Mouse (Mus musculus) left cerebral cortex, postnatal 10 days (tissue): ENCODE results near the gene 9630041A04Rik. TPM values are rescaled to one million over a fixed set of nuclear protein-coding genes. Genes with fewer than 3 reads are reported as not detected.

Source experiments
- DNase-seq, 2 experiments: peaks; one replicate each; pipeline ENCODE4 v3.0.0; 2021 to 2022; ENCODE audit warnings: low spot score in 2 of 2, mixed read lengths in 1 of 2; ENCODE audit errors: extremely low spot score in 1 of 2
- intact Hi-C: fragments of 180-260 bp; cut with DNase I; formaldehyde crosslinking; loops from one replicate; pipeline ENCODE4 v1.15.1; 2025
- total RNA-seq, 2 experiments: library from RNA; stranded (reverse); gene quantifications; 2 replicates each; pipeline ENCODE4 v1.2.3; 2021

The 9630041A04Rik gene
- total RNA-seq, result not detected

DNA sequence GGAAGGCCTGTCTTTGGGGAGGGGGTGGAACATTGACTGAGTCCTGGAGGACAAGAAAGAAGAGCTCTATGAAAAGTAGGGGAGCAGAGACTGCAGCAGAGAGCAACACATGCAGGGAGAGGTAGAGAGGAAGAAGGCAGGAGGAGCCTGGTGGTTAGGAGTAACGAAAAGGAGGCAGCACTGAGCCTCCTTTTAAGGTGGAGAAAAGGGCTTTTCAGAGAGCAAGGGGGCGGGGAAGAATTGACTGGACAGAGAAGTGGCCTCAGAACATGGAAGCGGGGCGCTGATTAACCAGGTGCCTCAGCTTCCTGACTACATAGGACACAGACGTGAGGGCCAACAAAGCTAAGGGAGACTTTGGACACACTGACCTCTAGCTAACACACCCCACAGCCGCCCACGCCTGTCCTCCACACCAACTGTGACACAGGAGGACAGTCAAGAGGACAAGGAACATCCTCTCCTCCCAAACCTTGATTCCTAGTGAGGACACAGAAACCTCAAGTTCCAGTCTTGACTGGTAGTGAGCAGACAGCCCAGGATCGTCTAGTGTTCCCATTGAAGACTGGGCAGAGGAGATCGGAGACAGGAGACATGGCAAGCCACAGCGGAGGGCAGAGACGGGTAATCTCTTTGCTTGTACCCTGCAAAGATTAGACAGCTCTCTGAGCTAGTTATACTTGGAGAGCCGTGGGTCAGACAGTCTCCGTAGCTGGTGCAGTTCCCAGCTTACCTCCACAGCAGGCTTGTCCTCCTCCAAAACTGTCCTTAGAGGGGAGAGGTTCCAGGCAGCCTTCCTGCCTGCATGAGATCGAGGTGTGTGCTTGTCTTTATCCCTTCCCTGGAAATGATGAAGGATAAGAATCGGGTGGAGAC, at the start of gene 9630041A04Rik:
TSS of gene 9630041A04Rik (plus strand) at position 246 of the 876 bp plus-strand sequence.
- intact Hi-C loops, result no loop called here
- DNase-seq, result no peak

GRCm38 (mm10) chr9:101823896-101824295, 37.7 kb upstream of the 9630041A04Rik start:
- intact Hi-C loops, result no loop called here
- no peak for DNase-seq

DNA sequence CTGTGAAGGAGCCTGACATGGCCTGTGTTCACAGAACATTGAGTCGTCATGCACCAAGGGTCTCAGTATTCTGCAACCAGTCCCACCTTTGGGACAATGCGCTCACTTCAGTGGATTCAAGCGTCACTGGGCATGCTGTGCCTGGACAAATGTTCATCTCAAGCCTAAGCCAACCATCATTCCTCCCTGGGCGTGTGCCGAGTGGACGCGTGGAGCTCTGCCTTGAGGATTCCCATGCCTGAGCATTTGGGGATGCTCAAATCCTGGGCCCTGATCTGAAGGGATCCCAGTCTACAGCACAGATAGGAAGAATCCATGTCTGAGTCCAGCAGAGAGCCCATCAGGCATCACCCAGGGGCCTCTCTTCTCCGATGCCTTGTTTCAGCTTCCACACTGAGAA, 36.0 kb upstream of the 9630041A04Rik start:
- intact Hi-C loops, result no loop called here
- no peak for DNase-seq

- intact Hi-C loops, result loop anchor here (10.0 kb wide), 1 partner anchor 521 kb away; the partner anchor contains the start of gene Ephb1
- no peak for DNase-seq
Observed at GRCm38 (mm10) chr9:101833619-101834018, 28.0 kb upstream of the 9630041A04Rik start.

DNA sequence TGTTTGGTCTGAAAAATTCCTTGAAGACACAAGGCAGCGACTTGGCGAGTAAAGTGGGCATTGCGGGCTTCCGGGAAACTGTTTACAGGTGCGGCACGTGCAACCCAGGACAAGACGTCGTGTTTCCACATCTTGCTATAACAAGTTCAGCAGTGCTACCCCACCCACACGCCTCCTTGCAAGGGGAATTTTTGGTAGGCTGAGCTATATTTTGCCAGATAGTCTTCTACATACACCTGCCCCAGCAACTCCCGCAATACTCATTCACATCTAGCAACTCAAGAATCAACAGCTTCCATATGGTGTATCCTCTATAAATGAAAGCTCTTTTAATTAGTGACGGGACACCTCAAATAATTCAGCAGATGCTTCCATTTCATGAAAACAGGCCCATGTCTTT, 20.5 kb upstream of the 9630041A04Rik start:
- no peak for DNase-seq
- intact Hi-C loops, result loop anchor here (10.0 kb wide), 1 partner anchor 146 kb away; no protein-coding TSS in a partner anchor

DNA sequence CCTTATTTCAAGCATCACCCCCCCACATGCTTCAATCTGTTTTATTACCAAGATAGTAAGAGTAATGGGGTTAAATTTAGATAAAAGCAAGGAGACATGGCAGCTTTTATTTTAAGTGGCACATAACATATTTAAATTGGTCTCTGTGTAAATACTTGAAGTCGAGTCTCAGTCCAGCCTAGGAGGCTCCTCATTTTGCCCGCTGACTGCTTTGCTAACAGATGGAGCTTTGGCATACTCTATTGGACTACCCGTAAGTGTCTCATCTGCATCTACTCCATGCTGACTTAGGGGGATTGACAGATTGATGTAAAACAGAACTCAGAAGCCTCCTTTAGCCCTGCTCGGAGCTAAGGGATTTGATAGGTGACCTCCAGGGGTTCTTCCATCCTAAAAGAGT, 17.7 kb upstream of the 9630041A04Rik start:
- intact Hi-C loops, result loop anchor here (10.0 kb wide), 1 partner anchor 149 kb away; no protein-coding TSS in a partner anchor
- peak in 1 of 2 experiments; percentile 57 for DNase-seq

DNA sequence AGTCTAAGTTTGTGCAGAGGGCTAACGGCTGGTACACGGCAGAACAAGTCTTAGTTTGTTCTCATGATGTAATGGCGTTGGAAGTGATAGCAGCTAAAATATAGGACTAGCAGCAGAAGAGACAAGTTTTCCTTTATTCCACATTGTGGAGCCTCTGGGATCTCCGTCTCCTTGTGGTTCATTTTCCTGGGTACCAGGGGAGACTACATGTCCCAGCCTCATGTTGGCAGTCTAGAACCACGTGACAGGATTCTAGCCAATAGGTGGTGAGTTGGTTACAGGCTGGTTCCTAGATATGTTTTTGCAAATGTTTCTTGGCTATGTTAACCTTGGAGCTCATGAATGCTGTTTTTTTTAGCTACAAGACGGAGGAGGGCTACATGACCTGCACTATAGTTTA, 15.9 kb upstream of the 9630041A04Rik start:
- intact Hi-C loops, result loop anchor here (10.0 kb wide), 1 partner anchor 151 kb away; no protein-coding TSS in a partner anchor
- peak in 1 of 2 experiments; percentile 20 for DNase-seq

GRCm38 (mm10) chr9:101862481-101863065, 932 bp downstream of the 9630041A04Rik start:
- intact Hi-C loops, result no loop called here
- peak; percentile 61 to 75 for DNase-seq

DNA sequence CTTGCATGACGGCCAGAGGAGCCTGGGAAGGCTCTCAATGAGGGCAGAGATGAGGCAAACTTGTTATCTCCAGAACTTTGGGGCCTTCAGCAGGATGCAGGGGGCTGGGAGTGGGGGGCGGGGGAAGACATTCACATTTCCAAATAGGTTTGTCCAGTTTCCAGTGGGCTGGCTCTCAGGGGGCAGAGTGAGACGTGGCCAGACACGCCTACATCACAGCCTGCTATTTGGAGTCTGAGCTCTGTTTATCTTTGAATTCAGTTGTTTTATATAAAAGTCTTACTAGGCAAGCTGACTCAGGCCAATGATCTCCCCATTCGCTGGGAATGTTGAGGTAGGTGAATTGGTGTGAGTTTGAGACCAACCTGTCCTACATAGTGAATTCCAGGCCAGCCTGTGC, 1.5 kb downstream of the 9630041A04Rik start:
- intact Hi-C loops, result no loop called here
- DNase-seq, result peak in 1 of 2 experiments; percentile 30

GRCm38 (mm10) chr9:101868593-101868992, 7.0 kb downstream of the 9630041A04Rik start:
- intact Hi-C loops, result no loop called here

GRCm38 (mm10) chr9:101870034-101870433, 8.4 kb downstream of the 9630041A04Rik start:
- intact Hi-C loops, result no loop called here
- DNase-seq, result no peak

More at GRCm38 (mm10) chr9:101868593-101868992, 7.0 kb downstream of the 9630041A04Rik start:
- peak in 1 of 2 experiments; percentile 44 for DNase-seq

DNA sequence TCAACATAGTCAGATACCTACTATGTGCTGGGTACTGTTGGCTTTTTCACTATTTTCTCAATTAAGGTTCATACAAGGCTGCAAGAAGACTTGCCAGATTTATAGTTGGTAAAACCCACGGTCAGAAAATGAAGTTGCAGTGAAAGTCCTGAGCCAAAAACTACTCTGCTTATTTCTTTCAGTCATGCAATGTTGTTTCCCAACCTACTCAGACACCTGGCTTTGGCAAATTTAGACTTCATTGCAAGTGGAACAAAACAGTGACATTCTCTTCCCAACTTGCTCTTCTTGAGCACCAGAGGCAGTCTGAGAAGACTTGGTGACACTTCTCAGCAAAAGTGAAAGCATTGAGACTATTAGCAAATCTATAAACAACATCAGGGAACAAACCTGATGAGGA, 13.7 kb downstream of the 9630041A04Rik start:
- intact Hi-C loops, result no loop called here
- no peak for DNase-seq

DNA sequence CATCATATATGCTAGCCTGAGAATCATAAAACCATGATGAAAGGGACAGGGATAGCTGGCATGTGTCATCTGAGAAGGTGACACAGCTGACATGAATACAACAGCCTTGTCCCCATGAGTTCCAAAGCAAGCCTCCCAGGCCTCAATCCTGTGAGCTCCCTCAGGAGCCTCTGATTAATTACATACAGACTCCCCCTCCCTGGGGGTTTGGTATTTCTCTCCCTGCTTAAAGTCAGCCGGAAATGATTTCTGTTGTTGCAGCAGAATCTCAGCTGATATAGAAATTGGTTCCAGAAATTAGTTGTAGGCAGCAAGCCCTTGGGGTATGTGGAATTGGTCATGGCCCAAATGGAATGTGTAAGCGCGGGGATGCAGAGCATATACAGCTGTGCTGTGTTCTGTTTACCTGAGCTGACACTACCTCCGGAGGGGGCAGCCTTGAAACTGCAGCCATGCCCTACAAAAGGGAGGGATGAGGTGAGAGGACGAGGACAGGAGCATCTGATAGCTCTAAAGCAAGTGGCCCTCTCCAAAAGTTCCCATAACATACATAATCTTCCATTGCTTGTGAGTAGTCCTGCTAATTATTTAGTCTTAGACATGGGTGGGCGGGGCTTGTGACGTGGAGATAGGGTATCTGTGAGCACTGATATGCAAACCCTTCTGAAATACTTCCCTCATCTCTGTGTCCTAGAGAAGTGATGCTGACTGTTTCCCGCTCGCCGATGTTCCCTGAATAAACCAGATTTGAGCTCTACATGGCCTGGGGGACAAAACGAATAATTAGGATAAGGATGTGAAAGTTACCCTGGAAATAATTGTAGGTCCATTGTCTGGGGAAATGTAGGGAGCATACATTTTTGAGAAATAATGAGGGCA, 15.7 kb downstream of the 9630041A04Rik start:
- intact Hi-C loops, result no loop called here
- DNase-seq, result no peak

DNA sequence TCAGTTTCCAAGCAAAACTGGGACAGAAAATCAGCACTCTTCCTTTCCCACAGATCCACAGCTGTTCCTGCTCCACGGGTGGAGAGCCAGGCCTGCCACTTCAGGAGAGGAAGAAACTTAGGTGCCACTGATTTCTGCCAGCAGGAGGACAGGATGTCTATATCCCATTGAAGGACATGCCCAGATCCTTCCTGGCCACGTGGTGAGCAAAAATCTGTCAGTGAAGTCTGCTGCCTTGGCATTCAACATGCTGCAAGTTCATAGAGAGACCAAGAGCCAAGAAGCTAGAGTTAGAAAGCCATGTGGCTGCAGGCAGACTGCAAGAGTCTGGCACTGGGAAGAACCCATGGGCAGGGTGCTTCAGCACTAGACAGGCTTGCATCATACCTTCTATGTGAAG, 21.7 kb downstream of the 9630041A04Rik start:
- no peak for DNase-seq

GRCm38 (mm10) chr9:101897851-101898250, 36.2 kb downstream of the 9630041A04Rik start:
- no peak for DNase-seq
- intact Hi-C loops, result no loop called here

More for the DNA sequence above, 21.7 kb downstream of the 9630041A04Rik start:
- intact Hi-C loops, result no loop called here

DNA sequence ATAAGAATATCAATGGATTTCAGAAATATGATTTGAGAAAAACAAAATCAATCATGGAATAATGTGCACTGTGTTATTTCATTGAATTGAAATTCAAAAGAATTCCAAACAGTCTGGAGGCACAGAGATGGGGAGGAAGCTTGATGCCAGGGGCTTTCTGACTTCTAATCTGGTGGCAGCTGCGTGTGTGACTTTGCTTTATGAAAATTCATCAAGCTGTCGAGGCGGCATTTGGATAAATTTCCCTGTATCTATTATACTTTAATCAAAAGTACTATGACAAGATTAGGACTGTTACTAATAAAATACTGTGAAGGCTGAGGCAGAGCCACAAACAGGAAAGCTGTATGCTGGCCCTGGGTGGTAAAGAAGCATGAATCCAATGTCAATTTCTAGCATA, 41.8 kb downstream of the 9630041A04Rik start:
- DNase-seq, result no peak
- intact Hi-C loops, result no loop called here

- no peak for DNase-seq
- intact Hi-C loops, result no loop called here
Observed at GRCm38 (mm10) chr9:101907747-101908255, 46.2 kb downstream of the 9630041A04Rik start.

DNA sequence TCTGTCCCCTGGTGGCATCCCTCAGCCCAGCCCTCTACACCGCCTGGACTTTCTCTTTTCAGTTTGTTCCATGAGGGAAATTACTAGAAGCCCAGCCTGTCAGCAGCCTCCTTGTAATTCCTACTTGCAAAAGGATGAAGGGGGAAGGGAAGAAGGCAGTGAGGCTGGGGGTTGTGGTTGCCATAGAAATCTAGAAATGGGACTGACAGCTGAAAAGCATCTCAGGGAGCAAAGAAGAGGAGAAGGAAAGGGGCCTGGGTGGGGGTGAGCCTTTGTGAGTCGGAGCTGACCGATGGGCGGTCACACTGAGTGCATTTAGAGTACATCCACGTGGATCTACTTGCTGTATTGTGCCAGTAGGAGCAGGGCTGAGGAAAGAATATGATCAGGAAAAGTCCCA, 47.2 kb downstream of the 9630041A04Rik start:
- intact Hi-C loops, result no loop called here

DNA sequence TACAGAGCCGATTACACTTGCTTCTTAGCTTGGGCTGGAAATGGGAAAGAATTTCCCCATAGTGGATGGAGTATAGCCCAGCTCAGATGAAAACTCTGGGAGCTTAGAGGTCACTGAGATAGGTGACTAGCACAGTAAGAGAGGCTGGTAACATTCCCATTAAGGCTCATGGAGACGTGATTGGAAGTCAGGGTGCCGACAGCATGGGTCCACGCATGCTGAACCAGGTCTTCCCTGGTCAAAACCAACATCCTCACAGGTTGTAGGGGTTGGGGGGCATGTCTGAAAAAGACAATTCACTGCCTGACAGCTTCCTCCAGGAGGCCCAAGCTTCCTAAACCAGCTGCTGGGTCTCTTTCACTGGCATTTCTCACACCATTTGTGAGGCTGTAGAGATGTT, 47.9 kb downstream of the 9630041A04Rik start:
- intact Hi-C loops, result no loop called here

More for the DNA sequence above, 47.2 kb downstream of the 9630041A04Rik start:
- DNase-seq, result no peak

More for the DNA sequence above, 47.9 kb downstream of the 9630041A04Rik start:
- no peak for DNase-seq
